In genomic region chr19:47015396-47015795, GRCm38 (mm10) we compare ENCODE assay signal across 7 mouse cellular contexts. TPM values are rescaled to one million over a fixed set of nuclear protein-coding genes. Genes with fewer than 3 reads are reported as not detected.
A peak's percentile ranks its signal among the peaks of the same experiment; 100 is the strongest.
DNase-seq lines count a peak whose midpoint lies in the region; ATAC-seq lines count a peak whose summit lies in the region.

No protein-coding gene starts in this region.

- H3K9me3 ChIP-seq in lung, embryonic 16.5 days (ENCODE audit: control insufficient read depth, low read length), result no peaks in the 10 kb centered on the region
- H3K9me3 ChIP-seq in embryonic facial prominence, embryonic 14.5 days (ENCODE audit: control insufficient read depth, low read length), result no peaks in the 10 kb centered on the region
- H3K9me3 ChIP-seq in intestine, embryonic 15.5 days, result no peaks in the 10 kb centered on the region
- H3K9me3 ChIP-seq in neural tube, embryonic 15.5 days (replicated peaks), result no peaks in the 10 kb centered on the region

- peak overlapping the region; percentile 75 for H3K4me2 ChIP-seq in lung, embryonic 16.5 days (ENCODE audit: low read depth, low read length)
- peak overlapping the region; percentile 92 for H3K4me2 ChIP-seq in embryonic facial prominence, embryonic 14.5 days (ENCODE audit: low read depth, low read length)
- peak overlapping the region; percentile 93 for H3K4me2 ChIP-seq in intestine, embryonic 15.5 days (replicated peaks)
- peak overlapping the region; percentile 76 for H3K4me2 ChIP-seq in neural tube, embryonic 15.5 days

- peaks cover 55% of the 10 kb centered on the region for H3K27me3 ChIP-seq in lung, embryonic 16.5 days (ENCODE audit: control insufficient read depth, insufficient read depth, low read depth, low read length)
- H3K27me3 ChIP-seq in embryonic facial prominence, embryonic 14.5 days (replicated peaks; ENCODE audit: control insufficient read depth, insufficient read depth, low read length), result peaks cover 65% of the 10 kb centered on the region
- H3K27me3 ChIP-seq in intestine, embryonic 15.5 days (replicated peaks), result peaks cover 57% of the 10 kb centered on the region
- H3K27me3 ChIP-seq in neural tube, embryonic 15.5 days (replicated peaks), result peaks cover 6% of the 10 kb centered on the region; the same call in 1 of the 2 replicates

- H3K9ac ChIP-seq in lung, embryonic 16.5 days (ENCODE audit: low read length), result no peak overlapping the region
- peak overlapping the region; percentile 26; the same call in 1 of the 2 replicates for H3K9ac ChIP-seq in embryonic facial prominence, embryonic 14.5 days (ENCODE audit: low read depth, low read length)
- no peak overlapping the region for H3K9ac ChIP-seq in intestine, embryonic 15.5 days
- H3K9ac ChIP-seq in neural tube, embryonic 15.5 days (replicated peaks), result peak overlapping the region; percentile 85

- H3K36me3 ChIP-seq in lung, embryonic 16.5 days (ENCODE audit: control insufficient read depth, insufficient read depth, low read length), result no peaks in the 10 kb centered on the region
- no peaks in the 10 kb centered on the region for H3K36me3 ChIP-seq in embryonic facial prominence, embryonic 14.5 days (ENCODE audit: control insufficient read depth, insufficient read depth, low read length)
- no peaks in the 10 kb centered on the region for H3K36me3 ChIP-seq in intestine, embryonic 15.5 days
- H3K36me3 ChIP-seq in neural tube, embryonic 15.5 days, result no peaks in the 10 kb centered on the region; the same call in 1 of the 2 replicates

- no peak for ATAC-seq in lung, embryonic 16.5 days (ENCODE audit: low read depth)
- peak; percentile 9; the same call in 1 of the 2 replicates for ATAC-seq in embryonic facial prominence, embryonic 14.5 days (ENCODE audit: low read depth)
- peak; percentile 24; the same call in 1 of the 2 replicates for ATAC-seq in intestine, embryonic 15.5 days
- ATAC-seq in neural tube, embryonic 15.5 days (ENCODE audit: low FRiP score), result peak; percentile 6; the same call in 1 of the 2 replicates

- WGBS in lung, embryonic 16.5 days, result 1% methylated on average over 37 of the region's 37 CpGs
- WGBS in embryonic facial prominence, embryonic 14.5 days, result under 1% methylated on average over 29 of the region's 37 CpGs
- WGBS in intestine, embryonic 15.5 days, result 2% methylated on average over 37 of the region's 37 CpGs
- under 1% methylated on average over 37 of the region's 37 CpGs for WGBS in neural tube, embryonic 15.5 days

- peaks cover 16% of the 10 kb centered on the region for H3K4me1 ChIP-seq in lung, embryonic 16.5 days (replicated peaks; ENCODE audit: control insufficient read depth, insufficient read depth, low read length)
- H3K4me1 ChIP-seq in embryonic facial prominence, embryonic 14.5 days (ENCODE audit: control insufficient read depth, insufficient read depth, low read length), result peaks cover 6% of the 10 kb centered on the region; the same call in 1 of the 2 replicates
- peaks cover 16% of the 10 kb centered on the region for H3K4me1 ChIP-seq in intestine, embryonic 15.5 days (replicated peaks)
- H3K4me1 ChIP-seq in neural tube, embryonic 15.5 days, result peaks cover 31% of the 10 kb centered on the region

- peak overlapping the region; percentile 51 for H3K4me3 ChIP-seq in lung, embryonic 16.5 days (ENCODE audit: low read length)
- H3K4me3 ChIP-seq in embryonic facial prominence, embryonic 14.5 days (ENCODE audit: low read depth, low read length), result peak overlapping the region; percentile 52
- H3K4me3 ChIP-seq in intestine, embryonic 15.5 days (replicated peaks), result peak overlapping the region; percentile 37
- peak overlapping the region; percentile 72 for H3K4me3 ChIP-seq in neural tube, embryonic 15.5 days (replicated peaks)

- no peak for DNase-seq in lung, postnatal 36 days
- DNase-seq in embryonic facial prominence, embryonic 14.5 days (ENCODE audit: low spot score), result no peak
- DNase-seq in lung, postnatal 10 days, result no peak
- DNase-seq in spleen, postnatal 14 days (ENCODE audit: low spot score in 2 of 2), result no peak

- H3K27ac ChIP-seq in lung, embryonic 16.5 days (ENCODE audit: low read length), result no peak overlapping the region
- no peak overlapping the region for H3K27ac ChIP-seq in embryonic facial prominence, embryonic 14.5 days (replicated peaks; ENCODE audit: low read depth, low read length)
- H3K27ac ChIP-seq in intestine, embryonic 15.5 days, result peak overlapping the region; percentile 17; the same call in 1 of the 2 replicates
- peak overlapping the region; percentile 94 for H3K27ac ChIP-seq in neural tube, embryonic 15.5 days (replicated peaks)

RNA-seq across cellular contexts. Expression of gene Nt5c2, which starts 0.4 kb away (rescaled TPM):
- polyA plus RNA-seq in lung, embryonic 16.5 days (2015; fragmentation: Nextera tagmentation; extraction: Ambion mirVana), result 87.7 and 92.2 TPM in 2 replicates
- 65.6 and 66.3 TPM in 2 replicates for polyA plus RNA-seq in embryonic facial prominence, embryonic 14.5 days (2014; fragmentation: Nextera tagmentation; extraction: Ambion mirVana)
- 48.4 and 49.1 TPM in 2 replicates for polyA plus RNA-seq in intestine, embryonic 15.5 days (2015; fragmentation: Nextera tagmentation; extraction: Ambion mirVana)
- 72.1 and 78.5 TPM in 2 replicates for polyA plus RNA-seq in neural tube, embryonic 15.5 days (2015; fragmentation: Nextera tagmentation; extraction: Ambion mirVana)

RNA-seq across cellular contexts. Expression of gene Ina, which starts 0.9 kb away (rescaled TPM):
- 0.51 and 1.2 TPM in 2 replicates for polyA plus RNA-seq in lung, embryonic 16.5 days (2015; fragmentation: Nextera tagmentation; extraction: Ambion mirVana)
- 17.6 and 17.9 TPM in 2 replicates for polyA plus RNA-seq in embryonic facial prominence, embryonic 14.5 days (2014; fragmentation: Nextera tagmentation; extraction: Ambion mirVana)
- 13.9 and 14.5 TPM in 2 replicates for polyA plus RNA-seq in intestine, embryonic 15.5 days (2015; fragmentation: Nextera tagmentation; extraction: Ambion mirVana)
- polyA plus RNA-seq in neural tube, embryonic 15.5 days (2015; fragmentation: Nextera tagmentation; extraction: Ambion mirVana), result 385 and 491 TPM in 2 replicates

RNA-seq across cellular contexts. Expression of gene Pcgf6, which starts 35.3 kb away (rescaled TPM):
- 13.0 and 14.4 TPM in 2 replicates for polyA plus RNA-seq in lung, embryonic 16.5 days (2015; fragmentation: Nextera tagmentation; extraction: Ambion mirVana)
- polyA plus RNA-seq in embryonic facial prominence, embryonic 14.5 days (2014; fragmentation: Nextera tagmentation; extraction: Ambion mirVana), result 13.9 and 17.8 TPM in 2 replicates
- 18.9 and 19.5 TPM in 2 replicates for polyA plus RNA-seq in intestine, embryonic 15.5 days (2015; fragmentation: Nextera tagmentation; extraction: Ambion mirVana)
- 31.0 and 34.5 TPM in 2 replicates for polyA plus RNA-seq in neural tube, embryonic 15.5 days (2015; fragmentation: Nextera tagmentation; extraction: Ambion mirVana)

RNA-seq across cellular contexts. Expression of gene Taf5, which starts 52.1 kb away (rescaled TPM):
- polyA plus RNA-seq in lung, embryonic 16.5 days (2015; fragmentation: Nextera tagmentation; extraction: Ambion mirVana), result 3.5 and 4.5 TPM in 2 replicates
- polyA plus RNA-seq in embryonic facial prominence, embryonic 14.5 days (2014; fragmentation: Nextera tagmentation; extraction: Ambion mirVana), result 6.6 and 7.7 TPM in 2 replicates
- polyA plus RNA-seq in intestine, embryonic 15.5 days (2015; fragmentation: Nextera tagmentation; extraction: Ambion mirVana), result 5.0 and 5.5 TPM in 2 replicates
- polyA plus RNA-seq in neural tube, embryonic 15.5 days (2015; fragmentation: Nextera tagmentation; extraction: Ambion mirVana), result 4.9 and 5.6 TPM in 2 replicates

Comparison
In these comparisons a context has a peak if more than half of its experiments do, and no peak if none do; other contexts are left out.
1. H3K27ac ChIP-seq: peak in intestine, embryonic 15.5 days (single experiment) and neural tube, embryonic 15.5 days (single experiment); none in lung, embryonic 16.5 days (single experiment) and embryonic facial prominence, embryonic 14.5 days (single experiment).
2. H3K9ac ChIP-seq: peak in embryonic facial prominence, embryonic 14.5 days (single experiment) and neural tube, embryonic 15.5 days (single experiment); none in lung, embryonic 16.5 days (single experiment) and intestine, embryonic 15.5 days (single experiment).
3. RNA of gene Ina, which starts 0.9 kb away (polyA plus RNA-seq): 385 to 491 TPM in neural tube, embryonic 15.5 days; 17.6 to 17.9 TPM in embryonic facial prominence, embryonic 14.5 days, 13.9 to 14.5 TPM in intestine, embryonic 15.5 days and 0.51 to 1.2 TPM in lung, embryonic 16.5 days; every median in the first group is over 10 times any median in the second.
4. Peak in every context shown above with its lines, with median percentiles within 50 percentile points of each other: H3K4me2 ChIP-seq and H3K4me3 ChIP-seq.